Mouse (Mus musculus): ENCODE results near the gene Rps10. TPM values are rescaled to one million over a fixed set of nuclear protein-coding genes. Genes with fewer than 3 reads are reported as not detected.
"Not testable (repeated sequence)": the region's sequence is repeated elsewhere in the genome, so short reads cannot be mapped to it uniquely, and the experiment has no call there.

The Rps10 gene
- polyA plus RNA-seq, 2 experiments from 2014 or later, result 1,603 to 1,674 TPM

DNA sequence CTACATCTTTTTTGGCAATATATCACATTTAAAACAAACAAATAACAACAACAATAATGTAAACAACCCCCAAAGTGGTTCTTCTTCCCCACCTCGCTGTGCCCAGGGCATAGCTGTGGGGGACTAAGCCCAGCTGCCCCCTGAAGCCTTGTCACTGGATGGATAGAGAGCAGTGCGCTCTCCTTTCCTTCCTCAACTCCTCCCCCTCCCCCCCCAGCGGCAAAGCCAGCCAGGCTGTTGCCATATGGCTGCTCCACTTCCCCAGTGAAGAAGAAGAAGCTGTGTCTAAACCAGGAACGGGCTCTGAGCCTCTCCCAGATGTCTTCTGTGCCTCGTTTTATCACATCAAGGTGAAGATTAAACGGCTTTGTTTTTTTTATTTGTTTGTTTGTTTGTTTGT is 6.6 kb upstream of the Rps10 start:
- ATAC-seq, result no peak

DNA sequence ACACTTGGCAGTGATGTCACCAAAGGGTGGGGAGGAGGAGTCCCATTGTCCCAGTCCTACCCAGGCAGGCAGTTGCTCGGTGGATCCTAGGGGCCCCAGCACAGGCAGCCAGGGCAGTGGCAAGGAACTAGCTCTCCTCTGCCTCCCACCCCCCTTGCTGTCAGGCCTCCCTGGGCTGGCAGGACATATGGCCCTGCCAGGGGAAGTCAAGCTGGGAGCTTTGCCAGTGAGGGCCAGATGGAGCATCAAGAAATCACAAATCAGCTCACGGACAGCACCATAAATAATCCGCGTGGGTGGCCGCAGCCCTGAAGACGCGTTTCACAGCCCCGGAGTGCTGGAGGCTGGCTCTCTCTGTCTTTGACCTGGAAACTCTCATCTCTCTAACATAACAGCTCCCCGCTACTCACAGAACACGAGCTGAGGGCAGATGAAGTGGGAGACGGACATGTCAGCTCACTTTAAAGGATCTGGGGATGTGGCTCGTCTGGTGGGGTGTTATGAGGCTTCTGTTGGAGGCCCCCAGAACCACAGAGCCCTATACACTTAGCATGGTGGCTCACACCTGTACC is 6.1 kb upstream of the Rps10 start:
- no peak for ATAC-seq

DNA sequence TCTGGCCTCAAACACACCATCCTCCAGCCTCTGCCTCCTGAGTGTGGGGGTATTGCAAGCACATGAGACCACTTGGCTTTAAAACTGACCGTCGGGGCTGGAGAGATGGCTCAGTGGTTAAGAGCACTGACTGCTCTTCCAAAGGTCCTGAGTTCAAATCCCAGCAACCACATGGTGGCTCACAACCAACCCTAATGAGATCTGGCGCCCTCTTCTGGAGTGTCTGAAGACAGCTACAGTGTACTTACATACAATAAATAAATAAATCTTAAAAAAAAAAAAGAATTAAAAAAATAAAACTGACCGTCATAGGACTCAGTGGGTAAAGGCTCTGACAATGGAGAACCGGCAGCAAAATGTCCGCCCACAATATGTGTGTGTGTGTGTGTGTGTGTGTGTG is 3.4 kb upstream of the Rps10 start:
- ATAC-seq, result not testable (repeated sequence)

DNA sequence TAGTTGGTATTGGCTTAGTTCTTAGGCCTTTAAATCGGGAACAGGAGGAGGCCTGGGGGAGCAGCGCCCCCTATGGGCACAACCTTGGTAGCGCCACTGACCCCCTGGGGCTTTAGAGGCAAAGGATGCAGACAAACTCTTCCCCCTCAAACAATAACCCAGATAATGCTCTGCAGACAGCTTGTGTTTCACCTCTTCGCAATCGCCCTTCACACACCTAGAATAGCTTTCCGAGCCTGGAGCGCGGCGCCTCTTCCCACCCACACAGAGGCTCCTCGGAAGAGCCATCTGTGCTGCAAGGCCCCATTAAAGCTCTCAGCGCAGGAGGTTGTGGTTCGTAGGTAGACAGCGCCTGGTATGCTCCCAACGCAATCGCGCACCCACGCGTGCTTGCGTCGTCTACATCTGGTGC is 2.5 kb upstream of the Rps10 start:
- ATAC-seq, result no peak

DNA sequence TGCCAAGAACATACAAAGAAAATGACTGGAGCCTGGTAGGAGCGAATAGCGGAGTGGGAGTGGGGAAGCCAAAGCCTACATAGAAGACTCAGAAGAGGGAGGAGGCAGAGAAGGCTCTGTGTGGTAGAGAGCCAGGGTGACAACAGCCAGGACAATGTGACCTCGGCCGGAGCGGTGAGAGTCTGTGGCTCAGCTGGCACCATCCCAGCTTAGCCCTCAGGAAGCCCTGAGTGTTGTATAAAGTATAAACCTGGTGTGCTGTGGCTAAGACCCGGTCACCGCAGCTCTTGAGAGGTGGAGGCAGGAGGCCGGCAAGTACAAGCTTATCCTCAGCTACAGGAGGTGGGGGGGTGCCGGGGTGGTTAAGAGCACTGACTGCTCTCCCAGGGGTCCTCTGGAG is 864 bp upstream of the Rps10 start:
- no peak for ATAC-seq

DNA sequence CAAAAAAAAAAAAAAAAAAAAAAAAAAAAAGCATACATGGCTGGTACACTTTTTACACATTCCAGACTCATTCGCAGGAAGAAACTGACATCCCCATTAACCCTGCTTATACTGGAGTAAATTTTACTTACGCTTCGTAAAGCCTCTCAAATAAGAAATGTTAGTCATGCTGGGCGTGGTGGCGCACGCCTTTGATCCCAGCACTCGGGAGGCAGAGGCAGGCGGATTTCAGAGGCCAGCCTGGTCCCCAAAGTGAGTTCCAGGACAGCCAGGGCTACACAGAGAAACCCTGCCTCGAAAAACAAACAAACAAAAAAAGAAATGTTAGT is 930 bp downstream of the Rps10 start:
- ATAC-seq, result peak; percentile 37

DNA sequence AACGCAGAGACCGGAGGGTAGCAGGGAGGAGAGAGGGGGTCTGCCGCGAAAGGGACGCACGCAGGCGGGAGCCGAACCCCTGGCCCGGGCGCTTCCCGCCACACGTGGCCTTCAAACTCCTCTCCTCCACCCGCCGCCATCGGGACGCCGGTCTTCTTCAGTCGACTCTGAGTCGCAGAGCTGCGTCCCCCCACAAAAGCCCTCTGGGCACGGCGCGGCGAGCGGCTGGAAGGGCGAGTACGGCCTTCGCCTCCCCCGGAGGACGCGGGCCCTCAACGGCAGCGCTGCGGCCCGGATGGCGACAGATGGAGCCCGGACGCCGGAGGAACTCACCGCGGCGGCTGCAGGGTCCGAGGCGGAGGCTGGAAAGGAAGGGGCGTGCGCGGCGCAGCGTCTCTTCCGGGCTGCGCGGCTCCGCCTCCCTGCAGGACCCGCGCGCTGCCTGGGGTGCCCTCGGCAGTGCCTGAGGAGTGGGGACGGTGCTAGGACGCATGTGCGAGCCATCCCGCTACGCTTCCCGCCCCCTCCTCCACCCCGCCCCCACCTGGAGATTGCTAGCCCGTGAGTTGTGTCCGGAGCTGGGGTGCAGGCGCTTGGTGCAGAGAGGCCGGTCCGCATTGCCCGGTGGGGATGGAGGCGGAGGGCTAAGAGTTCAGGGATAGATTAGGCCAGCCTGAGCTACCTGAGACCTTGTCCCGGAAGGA is 1.4 kb downstream of the Rps10 start, which contains the start of gene RPS10-NUDT3:
TSS of gene RPS10-NUDT3 (minus strand) at position 352 of the 704 bp plus-strand sequence.
- ATAC-seq, result peak; percentile 97

DNA sequence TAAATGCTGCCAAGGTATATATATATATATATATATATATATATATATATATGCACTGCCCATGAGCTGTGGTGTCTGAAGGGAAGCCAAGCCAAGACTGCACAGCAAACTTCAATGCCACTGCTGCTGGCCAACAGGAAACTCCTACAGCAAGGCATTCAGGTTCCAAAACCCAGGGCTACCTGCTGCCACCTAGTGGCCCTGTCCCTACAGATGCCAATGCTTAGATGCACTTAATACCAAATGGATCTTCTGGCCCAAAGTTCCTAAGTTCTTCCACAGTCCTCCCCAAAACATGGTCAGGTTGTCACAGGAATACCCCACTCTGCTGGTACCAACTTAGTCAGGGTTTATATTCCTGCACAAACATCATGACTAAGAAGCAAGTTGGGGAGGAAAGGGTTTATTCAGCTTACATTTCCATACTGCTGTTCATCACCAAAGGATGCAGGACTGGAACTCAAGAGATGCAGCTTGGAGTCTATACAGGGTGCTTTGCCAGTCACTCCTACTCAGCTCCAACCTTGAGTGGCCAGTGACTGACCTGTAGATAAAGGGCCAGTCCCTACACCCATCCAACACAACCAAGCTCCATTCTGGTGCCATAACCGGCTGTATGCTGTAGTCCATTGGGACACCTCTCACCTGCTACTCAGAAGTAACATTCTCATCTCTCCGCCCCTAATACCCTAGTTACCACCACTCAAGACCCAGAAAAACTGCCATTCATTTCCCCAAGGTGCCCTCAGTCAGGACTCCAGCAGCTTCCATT is 7.0 kb downstream of the Rps10 start:
- peak; percentile 81 for ATAC-seq

DNA sequence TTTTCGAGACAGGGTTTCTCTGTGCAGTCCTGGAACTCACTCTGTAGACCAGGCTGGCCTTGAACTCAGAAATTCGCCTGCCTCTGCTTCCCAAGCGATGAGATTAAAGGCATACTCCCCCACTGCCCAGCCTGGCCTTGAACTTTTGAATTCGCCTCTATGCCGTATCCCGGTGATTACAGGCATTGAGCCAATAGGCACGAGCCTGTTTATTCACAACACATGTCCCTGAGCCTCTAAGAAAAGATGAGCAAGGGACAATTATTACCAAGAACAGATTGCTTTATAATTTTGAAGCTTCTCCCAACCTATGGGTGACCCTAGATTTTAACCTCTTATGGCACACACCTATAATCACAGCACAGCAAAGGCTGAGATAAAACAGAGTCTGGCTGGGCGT is 8.1 kb downstream of the Rps10 start:
- no peak for ATAC-seq

DNA sequence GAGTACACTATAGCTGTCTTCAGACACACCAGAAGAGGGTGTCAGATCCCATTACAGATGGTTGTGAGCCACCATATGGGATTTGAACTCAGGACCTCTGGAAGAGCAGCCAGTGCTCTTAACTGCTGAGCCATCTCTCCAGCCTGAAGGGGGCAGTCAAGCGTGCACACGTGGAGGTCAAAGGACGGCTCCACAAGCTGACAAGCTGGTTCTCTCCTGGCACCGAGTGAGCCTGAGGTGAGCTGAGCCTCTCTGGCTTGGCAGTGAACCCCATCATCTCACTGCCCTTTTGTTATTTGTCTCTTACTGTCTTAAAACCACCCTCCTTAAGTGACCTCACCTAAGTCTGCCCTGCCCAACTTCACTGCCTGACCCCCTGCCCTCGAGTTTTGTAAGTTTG is 9.0 kb downstream of the Rps10 start:
- ATAC-seq, result no peak

DNA sequence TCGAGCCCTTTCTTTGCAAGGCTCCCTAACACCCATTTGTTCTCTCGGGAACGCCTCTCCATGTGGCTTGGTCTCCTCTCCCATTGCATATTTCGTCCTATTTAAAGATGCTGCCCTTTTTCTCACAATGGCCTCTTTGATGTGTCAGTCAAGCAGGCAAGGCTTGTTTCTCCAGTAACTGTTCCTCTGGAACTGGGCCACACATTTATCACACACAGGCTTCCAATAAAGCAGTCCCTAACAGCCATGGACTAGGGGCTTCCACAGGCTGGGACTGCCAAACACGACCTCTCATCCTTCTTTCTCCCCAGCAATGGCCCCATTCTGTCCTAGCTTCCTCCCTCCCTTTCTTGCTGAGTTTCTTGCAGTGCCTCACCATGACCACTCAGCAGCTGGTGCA is 9.8 kb downstream of the Rps10 start:
- no peak for ATAC-seq

DNA sequence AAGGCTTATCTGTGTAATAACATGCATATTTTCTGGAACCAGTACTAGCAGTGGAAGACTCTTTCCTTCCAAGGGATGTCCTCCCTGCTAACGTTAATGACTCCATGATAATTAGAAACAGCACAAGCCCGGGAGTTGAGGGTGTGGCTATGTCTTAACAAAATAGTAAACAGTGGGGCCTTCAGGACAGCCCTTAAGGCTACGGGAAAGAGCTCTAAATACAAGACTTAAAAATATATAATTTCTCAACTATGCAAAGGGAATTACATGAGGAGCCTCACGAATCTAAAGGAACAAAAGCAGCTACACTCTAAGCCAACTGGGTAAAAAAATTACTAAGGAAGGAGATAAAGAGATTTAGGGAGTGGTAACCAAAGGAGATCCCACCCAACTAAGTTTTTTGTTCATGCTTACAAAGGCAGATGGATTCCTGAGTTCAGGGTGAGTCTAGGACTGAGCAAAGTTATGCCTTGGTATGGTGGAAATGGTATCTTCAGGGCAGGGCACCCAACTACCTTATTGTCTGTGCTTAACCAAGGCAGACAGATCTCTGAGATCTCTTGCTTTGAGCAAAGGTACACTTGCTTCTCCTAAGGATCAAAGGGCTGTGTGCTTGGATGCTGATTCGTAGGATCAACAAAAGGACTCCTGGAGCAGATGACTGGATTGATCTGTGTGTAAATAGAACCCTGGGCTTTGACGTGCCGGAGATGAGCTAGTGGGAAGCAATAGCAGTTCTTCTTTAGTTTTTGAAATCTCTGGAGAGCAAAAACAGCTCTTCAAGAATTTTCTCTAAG is 10.8 kb downstream of the Rps10 start:
- ATAC-seq, result no peak

DNA sequence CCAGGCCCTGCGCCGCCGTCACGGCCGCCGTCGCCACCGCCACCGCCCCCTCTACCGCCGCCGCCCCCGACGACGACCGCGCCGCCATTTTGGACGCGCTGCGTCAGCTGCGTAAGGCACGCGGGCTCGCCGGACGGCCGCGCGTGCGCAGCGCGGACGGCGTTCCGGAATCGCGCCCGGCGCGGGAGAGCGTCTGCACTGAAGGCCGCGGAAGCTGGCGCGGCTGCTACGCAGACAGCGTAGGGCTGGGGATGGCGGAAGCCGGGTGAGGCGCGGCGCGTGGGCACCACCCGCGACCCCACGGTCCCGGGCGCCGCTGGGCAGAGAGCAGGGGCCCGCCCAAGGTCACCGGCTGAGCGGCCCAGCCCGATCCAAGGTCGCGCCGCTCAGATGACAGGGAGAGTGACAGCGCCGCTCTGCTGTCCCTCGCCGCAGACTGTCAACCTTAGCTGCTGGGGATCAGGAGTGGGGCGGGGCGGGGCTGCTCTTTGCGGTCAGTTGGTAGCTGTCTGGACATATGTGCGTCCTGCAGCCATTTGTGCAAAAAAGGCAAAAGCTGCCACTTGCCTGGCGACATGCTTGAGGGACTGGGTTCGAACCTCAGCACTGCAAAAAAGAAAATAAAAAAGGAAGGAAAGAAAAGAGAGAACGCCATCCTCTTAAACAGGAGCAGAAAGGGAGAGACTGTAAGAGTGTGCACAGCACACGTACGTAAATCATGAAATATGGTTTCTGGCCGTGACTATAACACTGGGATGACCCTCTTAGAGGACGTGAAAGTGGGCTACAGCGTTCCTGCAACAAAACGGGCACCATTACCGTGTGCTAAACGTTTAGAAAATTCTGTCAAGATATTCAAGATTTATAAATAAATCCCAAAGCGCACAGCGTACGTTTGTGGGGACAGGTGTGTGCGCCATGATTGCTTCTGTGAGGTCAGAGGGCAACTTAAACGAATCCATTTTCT is 12.8 kb downstream of the Rps10 start, which contains the start of gene Nudt3:
TSS of gene Nudt3 (minus strand) at position 136 of the 967 bp plus-strand sequence.
- peak; percentile 94 for ATAC-seq

DNA sequence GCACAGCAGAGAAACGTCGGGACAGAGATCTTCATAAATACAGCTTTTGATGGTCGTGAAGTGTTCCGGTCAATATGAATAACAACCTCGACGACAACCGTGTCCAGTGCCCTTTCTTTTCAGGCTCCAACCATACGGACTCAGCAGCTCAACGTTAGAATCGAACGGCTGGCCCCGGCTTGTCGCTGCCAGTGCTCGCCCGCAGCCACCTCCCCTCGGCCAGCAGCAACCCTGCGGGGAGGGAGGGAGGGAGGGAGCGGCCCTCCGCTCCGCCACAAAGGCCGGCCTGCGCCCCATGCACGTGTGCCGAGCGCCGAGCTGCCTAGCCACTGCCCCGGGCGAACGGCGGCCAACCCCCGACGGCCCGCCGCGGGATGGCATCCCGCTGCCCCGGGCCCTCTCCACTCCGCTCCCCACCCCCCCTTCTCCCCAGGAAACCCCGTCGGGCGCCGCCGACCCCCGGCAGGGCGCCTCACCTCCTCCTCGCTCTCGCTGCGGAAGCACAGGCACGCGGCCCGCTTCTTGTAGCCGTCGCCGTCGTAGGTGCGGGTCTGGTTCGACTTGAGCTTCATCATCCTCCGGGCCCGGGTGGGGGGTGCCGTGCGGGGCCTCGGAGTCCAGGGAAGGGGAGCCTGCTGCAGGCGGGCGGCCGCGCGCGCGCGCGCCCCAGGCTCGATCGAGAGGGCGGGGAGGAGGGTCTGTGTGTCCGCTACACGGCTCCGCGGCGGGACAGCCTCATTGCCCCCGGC is 13.7 kb downstream of the Rps10 start:
- ATAC-seq, result peak; percentile 29

DNA sequence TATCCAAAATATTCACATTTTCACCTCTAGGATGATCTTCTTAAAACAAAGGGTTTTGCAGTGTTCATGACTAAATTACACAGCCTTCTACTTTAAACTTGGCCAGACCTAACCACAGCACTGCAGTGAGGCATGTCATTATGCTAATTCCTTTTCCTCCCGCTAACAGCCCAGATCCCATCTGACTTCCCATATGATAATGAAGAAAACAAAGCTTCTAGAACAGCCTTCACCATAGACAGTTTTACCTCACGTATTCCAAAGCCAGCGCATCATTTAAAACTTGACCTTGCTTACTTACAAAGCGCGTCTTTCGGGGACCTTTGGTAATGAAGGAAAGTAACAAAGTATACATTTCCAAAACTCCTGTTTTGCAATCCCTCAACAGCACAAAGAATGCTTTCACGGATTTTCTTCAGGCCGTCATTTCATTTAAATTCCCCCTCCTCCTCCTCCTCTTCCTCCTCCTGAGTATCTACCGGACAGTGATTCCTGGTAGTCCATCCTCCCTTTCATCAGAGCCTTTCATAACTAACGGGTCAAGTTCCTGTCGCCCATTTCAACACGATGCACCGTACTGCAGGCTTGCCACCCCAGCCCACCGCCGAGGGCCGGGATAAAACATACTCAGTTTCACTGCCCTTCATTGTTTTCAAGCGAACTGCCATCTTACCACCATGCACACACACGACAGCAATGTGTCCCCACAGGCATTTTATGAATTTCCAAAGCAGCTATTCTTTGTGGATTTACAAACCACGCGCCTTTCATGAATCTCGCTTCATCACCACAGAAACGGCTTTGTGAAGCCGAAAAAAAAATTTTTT is 14.6 kb downstream of the Rps10 start:
- ATAC-seq, result no peak

DNA sequence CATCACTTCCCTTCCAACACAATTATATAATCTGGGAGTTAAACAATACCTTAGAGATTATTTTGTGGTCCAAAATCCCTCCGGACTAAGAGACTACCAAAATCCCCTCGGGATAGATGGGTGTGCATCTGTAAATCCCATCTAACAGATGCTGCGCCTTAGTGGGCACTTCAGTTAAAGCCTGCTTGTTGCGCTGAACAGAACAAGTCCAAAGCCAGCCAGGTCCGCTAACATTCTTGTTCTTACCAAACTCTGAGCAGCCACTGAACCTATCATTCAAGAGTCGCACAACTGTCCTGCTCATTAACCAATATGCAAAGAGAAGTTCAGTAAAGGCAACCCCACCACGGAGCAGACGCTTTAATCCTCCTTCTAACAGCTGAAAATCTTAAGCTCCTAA is 15.3 kb downstream of the Rps10 start:
- no peak for ATAC-seq

DNA sequence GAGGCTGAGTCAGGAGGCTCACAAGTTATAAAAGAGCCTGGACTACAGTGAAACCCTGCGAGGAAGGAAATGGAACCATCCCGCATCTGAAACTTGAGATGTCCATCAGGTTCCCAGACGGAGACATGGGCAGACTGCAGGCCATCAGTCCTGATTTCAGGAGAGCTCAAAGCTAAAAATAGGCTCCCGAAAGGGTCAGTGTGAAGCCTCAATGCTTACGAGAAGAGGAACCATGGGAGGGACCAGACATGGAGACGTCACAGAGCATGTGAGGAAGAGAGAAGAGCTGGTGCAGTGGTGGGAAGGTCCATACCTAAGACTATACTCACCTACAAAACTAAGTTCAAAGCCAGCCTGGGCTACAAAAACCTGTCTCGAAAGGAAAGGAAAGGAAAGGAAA is 21.1 kb downstream of the Rps10 start:
- no peak for ATAC-seq

DNA sequence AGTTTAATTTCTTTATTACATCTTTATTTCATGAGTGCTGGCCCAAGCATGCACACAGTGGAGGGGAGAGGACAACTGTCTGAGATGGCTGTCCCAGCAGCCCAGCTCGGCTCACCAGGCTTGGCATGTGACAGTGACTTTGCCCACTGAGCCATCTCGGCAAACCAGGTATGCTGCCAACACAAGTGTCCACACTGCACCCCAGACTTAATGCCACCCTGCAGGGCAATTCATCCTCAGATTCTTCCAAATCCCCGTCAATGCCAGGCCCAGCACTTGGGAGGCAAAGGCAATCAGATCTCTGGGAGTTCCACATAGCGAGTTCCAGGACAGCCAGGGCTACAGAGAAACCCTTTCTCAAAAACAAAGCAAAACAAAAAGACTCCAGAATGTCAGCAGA is 23.5 kb downstream of the Rps10 start:
- no peak for ATAC-seq

DNA sequence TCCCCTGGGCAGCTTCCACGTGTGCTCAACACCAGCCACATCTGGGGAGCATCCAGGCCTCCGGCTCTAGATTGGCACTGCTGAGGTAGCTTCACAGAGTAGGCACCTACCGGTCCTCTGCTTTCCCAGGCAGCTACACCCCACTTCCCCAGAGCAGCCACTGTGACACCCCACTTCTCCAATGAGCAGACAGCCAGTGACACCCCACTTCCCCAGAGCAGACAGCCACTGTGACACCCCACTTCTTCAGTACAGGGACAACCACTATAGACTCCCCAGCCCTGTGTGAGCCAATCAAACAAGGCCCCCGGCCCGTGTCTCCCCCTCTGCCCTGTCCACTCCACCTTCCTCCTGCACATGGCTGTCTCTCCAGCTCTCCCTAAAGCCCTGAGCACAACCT is 24.5 kb downstream of the Rps10 start:
- ATAC-seq, result no peak

DNA sequence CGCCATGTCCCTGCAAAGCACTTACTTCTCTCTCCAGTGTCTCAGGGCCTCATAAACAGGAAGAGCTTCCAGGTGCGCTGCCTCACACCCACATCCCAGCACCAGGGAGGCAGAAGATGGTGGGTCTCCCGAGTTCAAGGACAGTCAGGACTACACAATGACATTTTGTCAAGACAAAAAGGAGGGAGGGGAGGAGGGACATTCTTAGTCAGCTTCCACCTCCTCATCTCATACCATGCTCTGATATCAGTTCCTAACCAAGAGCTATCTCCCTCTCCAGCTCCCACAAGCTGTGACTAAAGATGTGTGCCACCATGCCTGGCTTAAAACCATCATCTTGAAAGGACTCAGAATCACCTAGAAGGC is 25.0 kb downstream of the Rps10 start:
- ATAC-seq, result no peak
